Mouse (Mus musculus) CH12.LX (cell line): ENCODE results near the gene Adgrl1. TPM values are rescaled to one million over a fixed set of nuclear protein-coding genes. Genes with fewer than 3 reads are reported as not detected.
"Not testable (repeated sequence)": the region's sequence is repeated elsewhere in the genome, so short reads cannot be mapped to it uniquely, and the experiment has no call there.

Experiments used
- DNase-seq: peaks from one replicate; pipeline ENCODE4 v3.0.0-alpha.2; 2013; ENCODE audit errors: extremely low read depth
- H3K27ac ChIP-seq: 2 replicates; pipeline ENCODE4 v1.5.1; 2012; ENCODE audit warnings: low read depth, mild to moderate bottlenecking, control low read depth, moderate library complexity; ENCODE audit not compliant: insufficient read depth
- H3K27me3 ChIP-seq: replicated peaks from 2 replicates; pipeline ENCODE3; 2012; ENCODE audit warnings: inconsistent platforms
- H3K36me3 ChIP-seq, 2 experiments: replicated peaks in 1 of 2; 2 replicates each; pipeline versions ENCODE3 to v1.6.1; 2012; ENCODE audit warnings: inconsistent platforms in 1 of 2, low read length in 1 of 2, mild to moderate bottlenecking in 1 of 2, mixed read lengths in 1 of 2, moderate library complexity in 1 of 2; ENCODE audit not compliant: control insufficient read depth in 1 of 2, insufficient read depth in 1 of 2
- H3K4me1 ChIP-seq, 2 experiments: 2 replicates each; pipeline ENCODE4 v1.6.1; 2012; ENCODE audit warnings: inconsistent platforms in 1 of 2, moderate library complexity in 1 of 2; ENCODE audit not compliant: insufficient read depth in 2 of 2, control insufficient read depth in 1 of 2
- H3K4me2 ChIP-seq: 2 replicates; pipeline ENCODE4 v1.6.1; 2012; ENCODE audit warnings: low read depth, mild to moderate bottlenecking, control low read depth; ENCODE audit not compliant: poor library complexity, insufficient read depth, severe bottlenecking
- H3K4me3 ChIP-seq, 3 experiments: fragments of 150-350 bp in 1 of 3; sonication (generic) in 1 of 3; replicated peaks in 1 of 3; 2 replicates each; pipeline versions ENCODE3 to v1.5.1; 2011 to 2012; ENCODE audit warnings: low read depth in 2 of 3, low read length in 2 of 3, mild to moderate bottlenecking in 2 of 3, moderate library complexity in 2 of 3, control low read depth in 1 of 3, improper control_type of control experiment in 1 of 3, inconsistent platforms in 1 of 3, mixed read lengths in 1 of 3; ENCODE audit not compliant: poor library complexity in 1 of 3
- H3K79me2 ChIP-seq: replicated peaks from 2 replicates; pipeline ENCODE4 v1.6.1; 2012; ENCODE audit warnings: mild to moderate bottlenecking, moderate library complexity; ENCODE audit not compliant: control insufficient read depth, poor library complexity, insufficient read depth, severe bottlenecking; ENCODE audit errors: extremely low read depth
- H3K9ac ChIP-seq: 2 replicates; pipeline ENCODE4 v1.6.1; 2012; ENCODE audit warnings: low read depth, mild to moderate bottlenecking, control low read depth, moderate library complexity; ENCODE audit not compliant: insufficient read depth
- H3K9me3 ChIP-seq: replicated peaks from 2 replicates; pipeline ENCODE3; 2012; ENCODE audit warnings: low read length, inconsistent platforms, mixed read lengths
- CHD1 ChIP-seq: IDR thresholded peaks from 2 replicates; pipeline ENCODE4 v1.6.1; 2012; ENCODE audit warnings: low read depth, low read length, improper control_type of control experiment, inconsistent platforms
- CTCF ChIP-seq, 2 experiments: IDR thresholded peaks in 1 of 2; conservative IDR thresholded peaks in 1 of 2; 2 replicates each; pipeline ENCODE4 v1.5.1; 2011 to 2012; ENCODE audit warnings: low read depth in 2 of 2, low read length in 2 of 2, improper control_type of control experiment in 1 of 2, inconsistent platforms in 1 of 2, mild to moderate bottlenecking in 1 of 2, moderate library complexity in 1 of 2
- E2F4 ChIP-seq: IDR thresholded peaks from 2 replicates; pipeline ENCODE4 v1.6.1; 2011; ENCODE audit warnings: low read depth, low read length, improper control_type of control experiment; ENCODE audit not compliant: insufficient replicate concordance
- ELF1 ChIP-seq: IDR thresholded peaks from 2 replicates; pipeline ENCODE4 v1.6.1; 2014; ENCODE audit warnings: low read depth, mild to moderate bottlenecking, inconsistent platforms, low read length, improper control_type of control experiment
- GABPA ChIP-seq: IDR thresholded peaks from 2 replicates; pipeline ENCODE4 v1.6.1; 2012; ENCODE audit warnings: low read depth, low read length, improper control_type of control experiment, inconsistent platforms; ENCODE audit not compliant: insufficient replicate concordance
- HCFC1 ChIP-seq: IDR thresholded peaks from 2 replicates; pipeline ENCODE4 v1.6.1; 2012; ENCODE audit warnings: low read depth, mild to moderate bottlenecking, inconsistent platforms, low read length, improper control_type of control experiment
- JUND ChIP-seq: conservative IDR thresholded peaks from 2 replicates; pipeline ENCODE4 v1.6.1; 2011; ENCODE audit warnings: low read depth, low read length, improper control_type of control experiment
- KAT2A ChIP-seq: IDR thresholded peaks from 2 replicates; pipeline ENCODE4 v1.6.1; 2012; ENCODE audit warnings: low read length, improper control_type of control experiment, inconsistent platforms; ENCODE audit not compliant: insufficient replicate concordance
- RAD21 ChIP-seq: IDR thresholded peaks from 2 replicates; pipeline ENCODE4 v1.6.1; 2011; ENCODE audit warnings: low read depth, mild to moderate bottlenecking, low read length, improper control_type of control experiment, moderate library complexity
- TCF12 ChIP-seq: IDR thresholded peaks from 2 replicates; pipeline ENCODE4 v1.6.1; 2014; ENCODE audit warnings: low read depth, mild to moderate bottlenecking, inconsistent platforms, low read length, improper control_type of control experiment
- USF2 ChIP-seq: conservative IDR thresholded peaks from 2 replicates; pipeline ENCODE4 v1.6.1; 2011; ENCODE audit warnings: low read depth, low read length, improper control_type of control experiment
- ZNF384 ChIP-seq: IDR thresholded peaks from 2 replicates; pipeline ENCODE4 v1.6.1; 2012; ENCODE audit warnings: low read depth, low read length, improper control_type of control experiment, inconsistent platforms
- dilution Hi-C: fragments of 300-500 bp; cut with MboI; formaldehyde crosslinking; loops from 2 replicates; pipeline ENCODE4 v1.14.3; 2020; ENCODE audit warnings: low sequenced_read_pairs; ENCODE audit not compliant: extremely low pct_unique_long_range_greater_than_20kb, extremely low pct_ligation_motif_present
- in situ Hi-C: fragments of 300-500 bp; cut with MboI; formaldehyde crosslinking; loops from 3 replicates; pipeline ENCODE4 v1.14.3; 2019; ENCODE audit warnings: low sequenced_read_pairs, low pct_ligation_motif_present, low pct_unique_long_range_greater_than_20kb, mixed read lengths
- polyA plus RNA-seq: library from polyadenylated mRNA; unstranded; fragments of >175 nt; gene quantifications from 2 replicates; pipeline ENCODE4 v1.2.1, GENCODE M21; 2012; ENCODE audit warnings: low read depth; ENCODE audit not compliant: insufficient read length
- total RNA-seq, 2 experiments: library from RNA; depleted of rRNA; stranded (reverse); fragments of 300-350 nt in 1 of 2; fragments of >200 nt in 1 of 2; gene quantifications; 2 replicates each; pipeline ENCODE4 v1.2.3; 2012 to 2014

The Adgrl1 gene
- total and polyA plus RNA-seq, 3 experiments, result 4.4 to 14.8 (median 14.5) TPM

DNA sequence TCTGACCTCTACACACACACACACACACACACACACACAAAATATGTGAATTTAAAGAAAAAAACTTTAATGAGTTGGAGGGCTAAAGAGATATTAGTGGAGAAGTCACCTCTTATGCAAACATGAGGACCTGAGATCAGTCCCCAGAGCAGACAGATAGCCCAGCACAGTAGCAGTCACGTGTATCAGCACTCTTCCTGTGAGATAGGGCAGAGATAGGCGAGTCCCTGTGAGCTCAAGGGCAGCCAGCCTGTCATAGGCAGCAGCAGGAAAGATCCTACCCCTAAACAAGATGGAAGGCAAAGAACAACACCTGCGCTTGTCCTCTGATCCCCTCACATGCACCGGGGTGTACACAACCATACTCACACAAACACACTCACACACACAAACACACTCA is 82.5 kb downstream of the Adgrl1 start:
- Histone ChIP-seq H3K4me1 (peaks cover 2 to 37% of the 10 kb centered on the region in 2 experiments; a peak in 3 of 4 replicates), H3K4me3 (no peak overlapping the region), H3K4me2 (no peak overlapping the region), H3K79me2 (no peaks in the 10 kb centered on the region), H3K36me3 (peaks cover 32 to 65% of the 10 kb centered on the region in 2 experiments), H3K9ac (no peak overlapping the region), H3K27ac (no peak overlapping the region), H3K9me3 (no peaks in the 10 kb centered on the region), H3K27me3 (no peaks in the 10 kb centered on the region)
- DNase-seq, result no peak
- TF ChIP-seq KAT2A (no peak), JUND (no peak), RAD21 (no peak), GABPA (no peak), HCFC1 (no peak)
- in situ Hi-C loops, result no loop called here
- dilution Hi-C loops, result no loop called here

- not testable (repeated sequence) for DNase-seq, H3K9ac ChIP-seq
- TF ChIP-seq CTCF (conservative IDR thresholded peaks at IDR 0.05 in 1 of 2, IDR thresholded peaks at IDR 0.05 in 1 of 2; ENCODE audit: low read depth in 2 of 2, low read length in 2 of 2), result peak in 1 of 2 experiments; percentile 33; a peak in 1 of 4 replicates
- TF ChIP-seq, all 38 proteins: peak for 1; not testable (repeated sequence) for 37
- H3K27ac ChIP-seq, dilution Hi-C loops, H3K27me3 ChIP-seq, H3K9me3 ChIP-seq, H3K4me2 ChIP-seq, H3K4me3 ChIP-seq, in situ Hi-C loops, H3K79me2 ChIP-seq: not testable (repeated sequence)
- peaks cover 34 to 71% of the 10 kb centered on the region in 2 experiments for H3K36me3 ChIP-seq
- H3K4me1 ChIP-seq, result peaks cover 2 to 40% of the 10 kb centered on the region in 2 experiments; a peak in 3 of 4 replicates
These were observed 83.3 kb downstream of the Adgrl1 start for GRCm38 (mm10) chr8:83983222-83983621.

- TF ChIP-seq ZNF384, result no peak
- no peak for TF ChIP-seq GABPA
- dilution Hi-C loops, result no loop called here
- Histone ChIP-seq H3K4me2 (no peak overlapping the region), H3K9me3 (no peaks in the 10 kb centered on the region), H3K79me2 (no peaks in the 10 kb centered on the region), H3K4me3 (no peak overlapping the region), H3K27me3 (no peaks in the 10 kb centered on the region), H3K36me3 (peaks cover 34 to 63% of the 10 kb centered on the region in 2 experiments), H3K27ac (no peak overlapping the region), H3K4me1 (peaks cover 0 to 40% of the 10 kb centered on the region in 2 experiments; a peak in 2 of 4 replicates), H3K9ac (no peak overlapping the region)
- in situ Hi-C loops, result no loop called here
- DNase-seq, result no peak
These were observed 89.3 kb downstream of the Adgrl1 start for GRCm38 (mm10) chr8:83989243-83989642.

DNA sequence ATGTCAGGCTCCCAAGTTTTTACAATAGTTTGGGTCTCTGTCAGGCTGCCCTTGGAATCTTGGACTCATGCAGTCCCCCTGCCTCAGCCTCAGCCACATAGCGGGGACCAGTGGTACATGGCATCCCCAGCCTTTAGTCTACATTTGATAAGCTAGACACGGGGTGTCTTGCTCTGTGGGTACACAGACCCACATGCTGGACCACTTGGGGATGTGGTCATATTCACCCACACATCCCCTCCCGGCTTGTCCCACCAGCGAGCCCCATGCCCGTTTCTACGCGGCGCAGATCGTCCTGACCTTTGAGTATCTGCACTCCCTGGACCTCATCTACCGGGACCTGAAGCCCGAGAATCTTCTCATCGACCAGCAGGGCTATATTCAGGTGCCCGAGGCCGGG is 90.3 kb downstream of the Adgrl1 start:
- dilution Hi-C loops (no loop called here), in situ Hi-C loops (no loop called here)

More for the DNA sequence above, 90.3 kb downstream of the Adgrl1 start:
- H3K9ac ChIP-seq, result no peak overlapping the region
- peaks cover 31 to 59% of the 10 kb centered on the region in 2 experiments for H3K36me3 ChIP-seq
- no peaks in the 10 kb centered on the region for H3K9me3 ChIP-seq
- no peaks in the 10 kb centered on the region for H3K27me3 ChIP-seq
- H3K4me2 ChIP-seq, result no peak overlapping the region
- DNase-seq, result no peak
- no peaks in the 10 kb centered on the region for H3K79me2 ChIP-seq
- no peak for TF ChIP-seq E2F4
- TF ChIP-seq GABPA, result no peak
- TF ChIP-seq ELF1, result no peak
- TF ChIP-seq CHD1, result no peak
- no peak for TF ChIP-seq USF2
- no peak for TF ChIP-seq TCF12
- H3K4me3 ChIP-seq, result no peak overlapping the region
- no peak overlapping the region for H3K27ac ChIP-seq
- peaks cover 0 to 42% of the 10 kb centered on the region in 2 experiments; a peak in 2 of 4 replicates for H3K4me1 ChIP-seq
